Mouse (Mus musculus): ENCODE measurements around the gene Acadvl. TPM values are rescaled to one million over a fixed set of nuclear protein-coding genes. Genes with fewer than 3 reads are reported as not detected.

Gene Acadvl
- total RNA-seq (2021): 100 to 1,000 TPM; 862 to 957 TPM

GRCm38 (mm10) chr11:70014880-70015558, at the start of gene Acadvl:
Acadvl (minus strand) TSS chr11:70015411.
- peak; percentile 90 for DNase-seq

GRCm38 (mm10) chr11:70063053-70063452, 47.8 kb upstream of the Acadvl start:
- DNase-seq: no peak

- DNase-seq: no peak
These were observed 44.7 kb upstream of the Acadvl start for GRCm38 (mm10) chr11:70059930-70060329.

GRCm38 (mm10) chr11:70057805-70058204, 42.6 kb upstream of the Acadvl start:
- DNase-seq: no peak

- DNase-seq: peak; percentile 87
These were observed 40.5 kb upstream of the Acadvl start for GRCm38 (mm10) chr11:70055618-70056214.

GRCm38 (mm10) chr11:70053898-70054570, 38.8 kb upstream of the Acadvl start, which contains the start of gene Asgr1:
Asgr1 (plus strand) TSS chr11:70054085.
- no peak for DNase-seq

- DNase-seq: no peak
These were observed 37.9 kb upstream of the Acadvl start for GRCm38 (mm10) chr11:70053156-70053555.

GRCm38 (mm10) chr11:70049816-70050215, 34.6 kb upstream of the Acadvl start:
- DNase-seq: no peak

GRCm38 (mm10) chr11:70049366-70049765, 34.2 kb upstream of the Acadvl start:
- no peak for DNase-seq

- no peak for DNase-seq
These were observed 30.2 kb upstream of the Acadvl start for GRCm38 (mm10) chr11:70045435-70045834.

- no peak for DNase-seq
These were observed 28.5 kb upstream of the Acadvl start for GRCm38 (mm10) chr11:70043665-70044064.

- no peak for DNase-seq
These were observed 27.3 kb upstream of the Acadvl start for GRCm38 (mm10) chr11:70042309-70043085.

- no peak for DNase-seq
These were observed 25.0 kb upstream of the Acadvl start for GRCm38 (mm10) chr11:70040184-70040583.

- DNase-seq: no peak
These were observed 24.4 kb upstream of the Acadvl start for GRCm38 (mm10) chr11:70039631-70040030.

- DNase-seq: no peak
These were observed 23.0 kb upstream of the Acadvl start for GRCm38 (mm10) chr11:70038174-70038573.

- DNase-seq: no peak
These were observed 16.1 kb upstream of the Acadvl start for GRCm38 (mm10) chr11:70031321-70031670.

GRCm38 (mm10) chr11:70030651-70031320, 15.6 kb upstream of the Acadvl start:
- DNase-seq: no peak

- DNase-seq: no peak
These were observed 14.8 kb upstream of the Acadvl start for GRCm38 (mm10) chr11:70029829-70030550.

- DNase-seq: peak; percentile 86
These were observed 14.1 kb upstream of the Acadvl start for GRCm38 (mm10) chr11:70029130-70029801.

GRCm38 (mm10) chr11:70028401-70029129, 13.4 kb upstream of the Acadvl start:
- DNase-seq: no peak
